Mouse (Mus musculus): ENCODE measurements around the gene BC049762. TPM values are rescaled to one million over a fixed set of nuclear protein-coding genes. Genes with fewer than 3 reads are reported as not detected.

The BC049762 gene
- polyA plus RNA-seq (2012) = not detected in 2 replicates

DNA sequence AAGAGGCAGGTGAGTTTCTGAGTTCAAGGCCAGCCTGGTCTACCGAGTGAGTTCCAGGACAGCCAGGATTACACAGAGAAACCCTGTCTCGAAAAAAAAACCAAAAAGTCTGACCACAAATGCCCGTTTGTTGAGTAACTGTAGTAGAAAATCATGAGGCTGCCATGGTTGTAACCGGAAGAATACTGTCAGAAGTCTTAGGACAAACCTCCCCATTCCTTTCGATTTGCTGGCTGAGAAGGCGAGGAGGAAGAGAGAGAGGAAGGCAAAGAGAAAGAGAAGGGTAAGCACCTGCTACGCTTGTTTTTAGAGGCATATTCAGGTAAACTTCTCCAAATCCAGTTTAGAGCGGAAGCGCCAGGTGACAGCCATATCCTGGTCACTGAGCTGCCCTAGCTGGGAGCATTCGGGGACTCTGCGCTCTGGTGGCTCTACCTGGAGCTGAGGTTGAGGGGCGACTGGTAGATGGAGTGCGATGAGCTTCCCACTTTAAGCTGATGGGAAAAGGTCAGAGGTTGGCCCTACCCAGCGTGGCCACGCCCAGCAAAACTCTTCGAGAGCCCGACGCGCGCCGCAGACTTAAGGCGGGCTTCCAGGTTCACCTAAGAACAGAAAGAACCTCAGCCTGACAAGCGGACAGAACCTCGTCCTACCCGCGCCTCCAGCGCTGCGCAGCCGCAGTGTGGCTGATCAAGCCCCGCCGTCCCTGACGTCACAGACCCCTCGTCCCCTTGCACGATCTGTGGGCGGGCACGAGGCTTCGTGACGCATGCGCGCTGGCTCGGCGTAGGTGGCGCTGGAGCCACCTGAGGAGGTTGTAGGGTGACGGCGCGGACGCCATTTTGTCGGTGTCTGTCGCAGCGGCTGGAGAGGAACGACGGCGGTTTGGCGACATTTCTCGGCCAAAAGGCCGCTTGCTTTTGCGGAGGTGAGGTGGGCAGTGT lies at the start of gene BC049762:
BC049762 (minus strand) TSS at position 705 of the 944 bp plus-strand sequence.
- TF ChIP-seq GATA1 (IDR thresholded peaks at IDR 0.05; ENCODE audit: low read length) = no peak

GRCm38 (mm10) chr11:51311846-51312245 lies 49.0 kb upstream of the BC049762 start:
- no peak for TF ChIP-seq GATA1 (IDR thresholded peaks at IDR 0.05; ENCODE audit: low read length)

DNA sequence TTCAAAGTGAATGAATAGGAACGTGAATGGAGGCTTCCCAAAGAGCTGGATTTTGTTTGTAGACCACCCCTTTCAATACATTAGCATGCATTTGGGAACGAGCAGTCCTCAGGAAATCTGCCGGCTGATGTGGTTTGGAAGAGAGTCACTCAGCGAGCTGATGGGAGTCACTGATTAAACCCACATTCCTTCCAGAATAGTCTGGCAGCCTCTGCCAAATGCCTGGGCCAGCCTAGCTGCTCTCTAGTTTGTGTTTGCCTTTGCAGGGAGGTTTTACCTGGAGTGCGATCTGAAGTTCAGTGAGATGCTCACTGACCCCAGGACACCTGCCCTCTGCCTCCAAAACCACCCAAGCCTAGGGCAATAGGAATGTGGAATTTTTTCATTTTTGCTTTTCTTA lies 45.5 kb upstream of the BC049762 start:
- no peak for TF ChIP-seq GATA1 (IDR thresholded peaks at IDR 0.05; ENCODE audit: low read length)

DNA sequence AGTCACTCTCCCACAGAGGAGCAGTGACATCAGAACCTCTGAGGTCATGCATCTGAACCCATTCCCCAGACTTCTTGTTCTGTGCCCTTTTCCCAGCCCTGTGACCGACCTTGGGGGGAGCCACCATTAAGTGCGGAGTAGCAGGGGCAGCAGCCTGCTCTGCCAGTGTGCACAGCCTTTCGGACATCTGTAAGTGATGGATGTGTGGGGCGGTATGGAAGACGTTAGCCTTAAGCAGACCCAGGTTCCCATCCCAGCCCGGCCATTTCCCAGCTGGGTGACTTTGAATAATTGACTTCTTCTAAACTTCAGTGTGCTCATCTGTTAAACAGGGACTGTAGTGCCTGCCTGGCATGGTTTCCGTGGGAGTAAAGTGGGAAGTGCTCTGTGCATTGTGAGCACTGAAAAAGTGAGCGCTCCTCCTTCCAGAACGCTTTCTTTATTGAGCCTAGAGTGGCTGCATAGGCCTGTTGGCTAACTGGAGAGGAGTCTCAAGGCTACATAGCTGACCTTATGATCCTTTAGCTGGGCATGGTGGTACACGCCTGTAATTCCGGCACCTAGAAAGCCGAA lies 41.2 kb upstream of the BC049762 start:
- TF ChIP-seq GATA1 (IDR thresholded peaks at IDR 0.05; ENCODE audit: low read length) = no peak

DNA sequence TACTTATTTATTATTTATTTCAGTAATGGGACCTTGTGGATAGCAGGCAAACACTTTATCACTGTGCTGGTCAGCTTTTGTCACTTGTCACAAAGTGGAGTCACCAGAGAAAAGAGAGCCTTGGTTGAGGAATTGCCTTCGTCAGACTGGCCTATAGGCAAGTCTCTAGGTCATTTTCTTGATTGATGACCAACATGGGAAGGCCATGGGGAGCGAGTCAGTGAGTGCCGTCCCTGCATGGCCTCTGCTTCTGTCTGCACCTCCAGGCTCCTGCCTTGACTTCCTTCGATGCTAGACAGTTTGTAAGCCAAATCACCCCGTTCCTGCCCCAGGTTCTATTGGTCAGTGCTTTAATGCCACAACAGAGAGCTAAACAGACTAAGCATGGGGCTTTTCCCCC lies 39.5 kb upstream of the BC049762 start:
- TF ChIP-seq GATA1 (IDR thresholded peaks at IDR 0.05; ENCODE audit: low read length) = no peak

GRCm38 (mm10) chr11:51298691-51299090 lies 35.8 kb upstream of the BC049762 start:
- TF ChIP-seq GATA1 (IDR thresholded peaks at IDR 0.05; ENCODE audit: low read length) = no peak

DNA sequence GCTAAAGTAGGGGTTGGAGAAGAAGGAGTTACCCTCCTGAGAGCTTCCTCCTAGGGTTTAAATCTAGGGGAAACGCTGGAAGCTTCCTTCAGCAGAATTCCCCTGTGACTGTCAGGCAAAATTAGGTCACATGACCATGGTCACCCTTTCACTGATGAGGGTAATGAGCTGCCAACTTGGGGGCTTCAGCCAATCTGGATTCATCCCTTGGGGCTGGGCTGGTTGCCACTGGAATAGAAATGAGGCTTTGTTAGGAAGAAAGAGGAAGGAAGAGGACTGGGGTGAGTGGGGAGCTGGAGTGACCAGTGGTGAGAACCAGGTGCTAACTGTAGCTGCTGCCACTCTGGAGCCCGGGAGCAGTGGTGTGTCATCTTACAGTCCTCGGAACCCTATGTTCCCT lies 32.9 kb upstream of the BC049762 start:
- TF ChIP-seq GATA1 (IDR thresholded peaks at IDR 0.05; ENCODE audit: low read length) = no peak

- no peak for TF ChIP-seq GATA1 (IDR thresholded peaks at IDR 0.05; ENCODE audit: low read length)
Measured at GRCm38 (mm10) chr11:51293956-51294530, 31.2 kb upstream of the BC049762 start.

GRCm38 (mm10) chr11:51290066-51290955 lies 27.5 kb upstream of the BC049762 start:
- no peak for TF ChIP-seq GATA1 (IDR thresholded peaks at IDR 0.05; ENCODE audit: low read length)

DNA sequence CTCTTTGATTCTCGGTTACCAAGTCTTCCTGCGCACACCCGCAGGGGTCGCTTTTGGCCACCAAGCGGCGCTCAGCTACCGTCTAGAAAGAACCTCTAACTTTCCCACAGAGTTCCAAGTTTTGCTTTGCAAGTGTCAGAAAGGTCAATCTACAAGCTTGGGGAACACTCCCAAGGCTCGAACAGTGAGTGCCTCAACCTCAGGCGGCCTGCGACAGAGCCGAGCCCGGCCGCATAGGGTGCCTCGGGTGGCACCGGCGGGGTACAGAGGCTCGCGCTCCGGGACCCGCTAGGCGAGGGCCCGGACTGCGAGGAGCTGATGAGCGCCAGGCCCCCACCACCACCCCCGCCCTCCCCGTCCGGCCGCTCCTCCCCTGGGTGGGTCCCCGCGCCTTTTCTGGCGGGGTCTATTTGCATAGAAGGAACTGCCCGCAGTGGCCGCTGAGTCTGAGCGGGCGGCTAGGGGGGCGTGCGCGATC lies 26.8 kb upstream of the BC049762 start, which contains the start of gene Col23a1:
Col23a1 (plus strand) TSS at position 357 of the 478 bp plus-strand sequence.
- no peak for TF ChIP-seq GATA1 (IDR thresholded peaks at IDR 0.05; ENCODE audit: low read length)

DNA sequence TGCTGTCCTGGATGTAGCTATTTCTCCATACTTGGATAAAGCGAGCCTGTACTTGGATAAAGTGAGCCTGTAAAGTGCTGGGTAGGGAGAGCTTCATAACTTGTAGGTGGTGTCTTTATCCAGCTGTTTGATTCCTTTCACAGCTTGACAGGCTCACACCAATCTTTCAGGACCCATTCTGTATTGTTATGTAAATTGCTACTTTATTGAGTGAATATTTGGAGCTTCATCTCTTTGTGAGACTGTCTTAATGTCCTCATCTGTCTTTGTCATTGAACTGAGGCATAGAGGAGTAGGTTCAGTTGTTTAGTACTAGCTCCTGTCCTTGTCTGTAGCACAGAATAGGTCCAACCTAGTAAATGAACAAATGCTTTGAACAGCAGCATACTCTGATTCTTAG lies 11.6 kb upstream of the BC049762 start:
- TF ChIP-seq GATA1 (IDR thresholded peaks at IDR 0.05; ENCODE audit: low read length) = no peak

DNA sequence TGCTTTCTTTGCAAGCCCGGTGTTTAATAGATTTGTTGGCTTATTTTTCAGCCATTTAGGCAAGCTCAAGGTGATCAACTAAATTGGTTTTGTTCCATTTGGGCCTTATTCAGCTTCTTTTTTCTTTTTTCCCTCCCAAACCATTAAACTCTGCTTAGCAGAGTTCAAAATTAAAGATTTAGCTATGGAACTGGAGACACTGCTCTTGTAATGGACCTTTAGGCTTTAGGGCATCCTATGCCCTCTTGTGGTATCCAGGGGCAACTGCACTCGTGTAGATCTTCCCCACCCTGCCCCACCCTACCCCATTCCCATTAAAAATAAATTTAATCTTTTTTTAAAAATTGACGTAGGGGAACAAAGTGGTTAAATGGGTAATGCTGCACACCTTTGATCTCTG lies 2.5 kb upstream of the BC049762 start:
- TF ChIP-seq GATA1 (IDR thresholded peaks at IDR 0.05; ENCODE audit: low read length) = no peak

GRCm38 (mm10) chr11:51264352-51264751 lies 1.5 kb upstream of the BC049762 start:
- TF ChIP-seq GATA1 (IDR thresholded peaks at IDR 0.05; ENCODE audit: low read length) = no peak

- TF ChIP-seq GATA1 (IDR thresholded peaks at IDR 0.05; ENCODE audit: low read length) = no peak
Measured at GRCm38 (mm10) chr11:51263286-51263831, 513 bp upstream of the BC049762 start.

- no peak for TF ChIP-seq GATA1 (IDR thresholded peaks at IDR 0.05; ENCODE audit: low read length)
Measured at GRCm38 (mm10) chr11:51261680-51262219, 1.1 kb downstream of the BC049762 start, which contains the start of gene Clk4. TSS of gene Clk4 (plus strand) at chr11:51261730.
